Mouse (Mus musculus): ENCODE measurements around the gene Gabpb1.

- no peak for TF ChIP-seq GATA1 (IDR thresholded peaks at IDR 0.05; ENCODE audit: borderline replicate concordance, low read length)
- TF ChIP-seq FLI1 (IDR thresholded peaks at IDR 0.05; ENCODE audit: low read length) = no peak
These were observed 35.8 kb downstream of the Gabpb1 start for GRCm38 (mm10) chr2:126640298-126640697.
